Mouse (Mus musculus): ENCODE data around the gene Atg13.
A peak's percentile ranks its signal among the peaks of the same experiment; 100 is the strongest.
"Not testable (repeated sequence)": the region's sequence is repeated elsewhere in the genome, so short reads cannot be mapped to it uniquely, and the experiment has no call there.

Gene Atg13

DNA sequence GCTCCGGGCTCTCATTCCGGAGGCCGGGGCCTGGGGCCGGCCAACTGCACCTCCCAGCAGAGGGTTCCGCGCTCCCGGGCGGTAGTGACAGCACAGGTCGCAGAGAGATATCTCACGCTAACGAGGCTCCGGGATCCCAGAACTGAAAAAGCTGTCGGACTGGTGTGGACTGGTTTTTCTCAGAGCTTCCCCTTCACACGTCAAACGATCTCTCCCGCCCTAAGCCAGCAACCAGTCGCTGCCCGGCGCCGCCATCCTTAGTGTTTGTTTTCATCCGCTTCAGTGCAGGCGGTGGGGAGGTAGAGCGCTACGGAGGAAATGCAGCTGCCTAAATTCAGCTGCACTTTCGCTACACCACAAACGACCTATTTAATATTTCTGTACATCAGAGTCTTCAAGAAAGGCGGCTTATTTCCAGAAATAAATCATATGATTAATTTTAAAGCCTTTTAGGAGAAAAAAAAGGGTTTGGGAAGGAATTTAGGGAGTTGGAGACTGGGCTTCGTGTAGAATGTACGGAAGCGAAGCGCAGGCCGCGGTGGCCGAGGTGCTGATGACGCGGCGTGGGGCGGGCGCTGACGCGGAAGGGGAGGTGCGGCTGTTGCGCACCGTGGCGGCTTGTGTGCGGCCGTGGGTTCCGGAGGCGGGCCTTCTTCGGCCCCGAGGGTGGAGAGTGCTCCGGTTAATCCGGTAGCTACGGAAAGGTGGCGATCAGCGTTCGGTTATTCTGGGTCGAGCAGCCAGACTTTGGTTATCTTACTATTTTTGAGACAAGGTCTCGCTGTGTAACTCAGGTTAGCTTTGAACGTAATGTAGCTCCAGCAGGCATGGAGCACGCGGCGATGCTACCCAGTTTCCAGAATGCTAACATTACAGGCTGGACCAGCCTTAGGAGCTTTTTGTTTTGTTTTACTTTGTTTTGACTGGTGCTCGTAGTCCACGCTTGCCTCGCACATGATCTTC is at the start of gene Atg13, which contains the start of gene Harbi1:
Atg13 (minus strand) TSS at position 305 of the 963 bp plus-strand sequence.
Harbi1 (plus strand) TSS at position 581 of the 963 bp plus-strand sequence.
- peak; percentile 93 to 94 for DNase-seq

DNA sequence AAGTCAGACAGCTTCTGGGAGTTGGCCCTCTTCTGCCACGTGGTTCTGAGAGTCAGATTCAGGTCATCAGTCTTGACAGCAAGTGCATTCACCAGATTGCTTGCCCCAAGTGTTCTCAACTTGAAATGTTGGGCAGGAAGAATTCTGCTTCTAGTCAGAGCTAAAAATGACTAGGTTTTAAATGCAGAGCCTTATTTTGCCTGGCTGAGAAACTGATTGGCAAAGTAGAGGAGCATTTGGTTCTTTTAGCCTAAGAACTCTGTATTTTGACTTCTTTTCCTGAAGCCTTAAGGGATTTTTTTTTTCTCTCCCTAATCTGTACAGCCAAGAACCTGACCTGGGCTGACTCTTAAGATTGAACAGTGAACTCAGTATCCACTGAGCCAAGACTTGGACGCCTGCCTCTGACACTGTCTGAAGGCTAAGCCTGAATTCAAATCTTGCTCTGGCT is 39.5 kb upstream of the Atg13 start:
- DNase-seq, result peak; percentile 23 to 27

DNA sequence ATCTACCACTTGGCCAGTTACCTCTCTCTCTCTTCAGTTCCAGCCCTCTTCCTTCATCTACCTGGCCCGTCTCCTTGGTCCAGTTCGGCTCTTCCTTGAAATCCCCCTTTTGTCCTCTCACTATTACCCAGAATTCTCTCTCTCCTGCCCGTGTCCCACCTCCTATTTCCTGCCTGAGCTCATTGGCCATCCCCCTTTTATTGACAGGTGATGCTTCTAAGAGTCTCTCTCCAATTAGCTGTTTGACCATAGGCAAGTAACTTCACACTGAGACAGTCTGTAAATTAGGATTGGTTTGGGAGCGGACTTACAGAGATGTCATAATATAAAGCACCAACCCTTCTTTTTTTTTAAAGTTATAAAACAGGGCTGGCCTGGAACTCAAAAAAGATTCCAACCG is 34.3 kb upstream of the Atg13 start:
- DNase-seq, result no peak

GRCm38 (mm10) chr2:91739586-91739985 is 29.2 kb upstream of the Atg13 start:
- no peak for DNase-seq

- DNase-seq, result no peak
These were observed 24.8 kb upstream of the Atg13 start for GRCm38 (mm10) chr2:91735221-91735620.

DNA sequence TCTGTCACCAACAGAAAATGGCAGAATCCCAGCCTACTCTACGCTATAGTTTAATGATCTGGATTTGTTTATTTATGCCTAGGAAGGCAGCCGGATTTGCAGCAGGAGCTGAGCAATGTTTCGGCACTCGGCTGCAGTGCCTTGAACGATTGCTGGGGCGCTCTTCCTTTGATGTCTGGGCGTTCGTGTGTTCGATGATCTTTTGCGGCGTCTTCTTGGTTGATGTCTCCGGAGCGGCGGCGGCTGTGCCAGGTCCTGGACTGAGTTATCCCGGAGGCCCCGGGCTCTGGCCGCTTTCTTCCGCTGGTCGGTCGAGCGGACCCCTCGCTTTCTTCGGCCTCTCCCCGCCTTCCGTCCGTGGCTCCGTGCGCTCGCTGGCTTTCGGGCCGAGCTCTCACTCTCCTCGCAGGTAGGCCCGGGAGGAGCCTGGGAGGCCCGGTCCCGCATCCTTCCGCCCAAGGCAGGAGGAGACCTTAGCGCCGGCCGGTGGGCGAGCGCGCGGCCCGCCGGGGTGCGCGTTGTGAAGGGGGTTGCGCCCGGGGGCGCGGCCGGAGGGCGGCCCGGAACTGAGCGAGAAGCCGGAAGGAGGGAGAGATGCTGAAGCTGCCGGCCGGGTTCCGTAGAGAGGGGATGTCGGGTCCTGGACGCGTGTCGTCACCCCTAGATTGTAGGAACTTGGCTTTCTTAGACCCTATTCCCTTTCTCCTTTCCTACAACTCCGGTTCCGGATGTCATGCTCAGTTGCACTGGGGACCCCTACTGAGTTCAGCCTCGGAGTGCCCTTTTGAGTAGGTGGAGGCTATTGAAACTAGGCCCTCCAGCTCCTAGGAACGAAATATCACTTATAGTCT is 19.8 kb upstream of the Atg13 start, which contains the start of gene Ambra1:
Ambra1 (plus strand) TSS at position 164 of the 851 bp plus-strand sequence.
- DNase-seq, result peak; percentile 83 to 84

DNA sequence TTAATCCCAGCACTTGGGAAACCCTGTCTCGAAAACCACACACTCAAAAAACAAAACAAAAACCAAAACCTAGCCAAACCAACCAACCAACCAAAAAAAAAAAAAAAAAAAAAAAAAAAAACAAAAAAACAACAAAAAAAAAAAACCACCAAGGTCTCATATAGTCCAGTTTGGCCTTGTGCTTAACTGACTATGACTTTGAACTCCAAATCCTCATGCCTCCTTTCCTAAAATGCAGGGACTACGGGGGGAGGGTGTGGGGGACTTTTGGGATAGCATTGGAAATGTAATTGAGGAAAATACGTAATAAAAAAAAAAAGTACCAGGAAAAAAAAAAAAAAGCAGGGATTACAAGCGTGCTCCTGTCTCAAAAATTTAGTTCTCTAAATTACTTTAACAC is 19.2 kb upstream of the Atg13 start:
- no peak for DNase-seq

DNA sequence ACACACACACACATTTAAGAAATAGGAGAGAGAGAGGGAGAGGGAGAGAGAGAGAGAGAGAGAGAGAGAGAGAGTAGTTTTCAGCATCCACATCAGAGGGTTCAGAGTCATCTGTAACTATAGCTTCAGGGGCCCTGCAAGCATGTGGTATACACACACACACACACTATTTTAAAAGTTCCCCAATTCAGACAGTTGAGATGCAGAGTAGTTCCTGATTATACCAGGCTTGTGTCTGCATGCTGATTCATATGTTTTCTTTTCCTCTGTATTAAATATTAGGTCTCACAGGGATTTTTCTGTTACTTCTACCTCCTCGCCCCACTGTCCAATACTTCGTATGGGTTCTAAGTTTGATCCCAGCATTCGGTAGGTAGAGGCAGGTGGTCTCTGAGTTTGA is 16.6 kb upstream of the Atg13 start:
- DNase-seq, result no peak

GRCm38 (mm10) chr2:91725476-91725875 is 15.1 kb upstream of the Atg13 start:
- not testable (repeated sequence) for DNase-seq

GRCm38 (mm10) chr2:91724716-91725115 is 14.3 kb upstream of the Atg13 start:
- DNase-seq, result no peak

- DNase-seq, result no peak
These were observed 13.6 kb upstream of the Atg13 start for GRCm38 (mm10) chr2:91723951-91724350.

- no peak for DNase-seq
These were observed 13.0 kb upstream of the Atg13 start for GRCm38 (mm10) chr2:91723382-91723781.

- DNase-seq, result no peak
These were observed 7.9 kb upstream of the Atg13 start for GRCm38 (mm10) chr2:91718276-91718675.

DNA sequence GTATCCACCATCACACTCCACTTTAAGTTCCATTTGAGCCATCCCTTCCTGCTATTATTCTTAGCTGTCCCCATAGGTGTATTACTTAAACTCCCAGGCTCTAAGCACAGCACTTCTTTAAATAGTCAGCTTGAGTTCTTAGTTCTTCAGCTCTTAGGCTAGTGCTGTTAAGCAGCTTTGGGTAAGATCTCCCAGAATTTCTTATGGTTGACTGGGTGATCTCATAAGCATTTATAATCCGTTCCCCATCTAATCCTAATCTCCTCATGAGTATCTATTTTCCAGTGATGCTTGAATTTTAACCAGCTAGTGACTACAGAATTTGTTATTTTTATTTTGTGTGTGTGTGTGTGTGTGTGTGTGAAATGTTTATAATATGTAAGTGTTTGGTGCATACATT is 4.5 kb upstream of the Atg13 start:
- DNase-seq, result no peak

GRCm38 (mm10) chr2:91711256-91711925 is 1.0 kb upstream of the Atg13 start:
- peak in 1 of 2 experiments; percentile 29 for DNase-seq

- no peak for DNase-seq
These were observed 2.0 kb downstream of the Atg13 start for GRCm38 (mm10) chr2:91708361-91708760.

DNA sequence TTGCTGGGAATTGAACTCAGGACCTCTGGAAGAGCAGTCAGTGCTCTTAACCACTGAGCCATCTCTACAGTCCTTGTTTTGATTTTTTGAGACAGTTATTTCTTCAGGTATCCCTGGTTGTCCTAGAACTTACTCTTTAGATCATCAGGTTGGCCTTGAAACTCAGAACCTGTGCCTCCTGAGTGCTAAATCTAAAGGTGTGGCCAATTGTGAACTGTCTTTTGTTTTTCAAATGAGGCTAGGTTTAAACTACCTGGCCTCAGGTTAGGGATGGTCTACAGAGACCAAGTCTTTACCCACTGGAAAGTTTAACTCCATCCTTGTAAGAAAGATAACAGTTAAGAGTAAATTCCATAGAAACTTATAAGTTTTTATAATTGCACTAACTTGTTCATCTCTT is 3.9 kb downstream of the Atg13 start:
- DNase-seq, result no peak

GRCm38 (mm10) chr2:91705736-91706135 is 4.6 kb downstream of the Atg13 start:
- no peak for DNase-seq

DNA sequence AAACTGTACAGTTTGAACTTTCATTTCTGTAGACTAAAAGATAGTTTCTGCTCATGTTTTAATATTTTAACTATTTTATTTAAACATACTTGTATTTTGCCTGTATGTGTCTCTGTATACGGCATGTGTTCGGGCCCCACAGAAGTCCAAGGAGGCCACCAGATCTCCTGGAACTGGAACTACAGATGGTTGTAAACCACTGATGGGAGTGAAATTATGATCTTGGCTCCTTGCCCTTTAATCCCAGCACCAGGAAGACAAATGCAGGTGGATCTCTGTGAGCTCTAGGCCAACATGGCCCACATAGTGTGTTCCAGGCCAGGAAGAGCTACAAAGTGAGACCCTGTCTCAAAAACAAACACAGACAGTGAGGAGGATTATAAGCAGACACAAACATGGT is 9.0 kb downstream of the Atg13 start:
- no peak for DNase-seq

DNA sequence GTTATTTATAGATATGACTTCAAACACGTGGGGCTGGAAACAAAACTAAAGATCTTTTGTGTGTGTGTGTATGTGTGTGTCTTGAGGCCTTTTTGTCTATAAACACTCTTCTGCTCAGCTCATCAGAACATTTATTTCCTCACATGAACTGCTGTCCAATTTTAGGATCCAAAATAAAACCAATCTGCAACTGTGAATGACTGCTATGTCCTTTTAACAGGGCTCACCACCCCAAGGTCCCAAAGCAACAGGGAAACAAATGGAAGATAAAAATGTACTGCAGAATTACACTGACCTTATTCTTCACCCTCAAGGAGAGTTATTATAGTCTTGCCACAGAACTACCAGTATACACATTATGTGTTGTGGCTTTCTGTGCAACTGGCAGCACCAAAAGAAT is 11.2 kb downstream of the Atg13 start:
- no peak for DNase-seq

- peak; percentile 46 to 70 for DNase-seq
These were observed 14.2 kb downstream of the Atg13 start for GRCm38 (mm10) chr2:91696225-91696590.

- DNase-seq, result no peak
These were observed 14.7 kb downstream of the Atg13 start for GRCm38 (mm10) chr2:91695436-91696224.
